Mouse (Mus musculus): ENCODE results near the gene Camsap1.

Camsap1 gene

GRCm38 (mm10) chr2:25884756-25885155 is 98.3 kb downstream of the Camsap1 start:
- no peak for DNase-seq (ENCODE audit: low read depth)

DNA sequence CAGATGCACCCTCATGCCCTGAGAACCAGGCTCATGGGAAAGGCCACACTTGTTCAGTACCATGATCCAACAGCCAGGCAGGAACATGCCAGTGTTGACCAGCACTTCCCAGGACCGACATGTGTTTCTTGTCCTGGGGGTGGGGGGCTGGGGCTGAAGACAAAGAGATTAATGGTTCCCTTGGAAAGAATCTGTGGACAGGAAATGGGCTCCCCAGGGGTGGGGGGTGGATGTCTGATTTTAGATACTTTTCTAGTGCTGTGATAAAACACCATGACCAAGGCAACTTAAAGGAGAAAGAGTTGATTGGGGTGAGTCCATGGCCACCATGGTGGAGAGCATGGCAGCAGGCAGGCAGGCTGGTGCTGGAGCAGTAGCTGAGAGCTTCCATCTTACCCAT is 100.8 kb downstream of the Camsap1 start:
- DNase-seq (ENCODE audit: low read depth), result no peak

DNA sequence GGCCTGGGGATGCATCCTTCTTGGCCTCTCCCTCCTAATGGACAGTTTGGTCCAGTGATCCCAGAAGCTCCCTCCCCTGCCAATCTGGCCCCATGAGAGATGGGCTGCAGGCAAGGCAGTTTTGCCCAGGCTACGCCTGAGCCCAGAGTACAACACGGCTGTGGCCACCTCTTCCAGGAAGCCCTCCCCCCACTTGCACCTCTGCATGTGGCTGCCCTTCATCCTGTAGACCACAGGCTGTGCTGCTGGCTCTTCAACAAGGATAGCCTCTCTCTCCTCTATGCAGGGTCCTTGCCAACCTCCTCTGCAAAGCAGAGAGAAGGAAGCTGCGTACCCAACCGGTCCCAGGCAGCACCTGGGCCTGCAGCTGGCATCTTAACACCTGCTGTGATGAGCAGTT is 104.0 kb downstream of the Camsap1 start:
- no peak for DNase-seq (ENCODE audit: low read depth)

DNA sequence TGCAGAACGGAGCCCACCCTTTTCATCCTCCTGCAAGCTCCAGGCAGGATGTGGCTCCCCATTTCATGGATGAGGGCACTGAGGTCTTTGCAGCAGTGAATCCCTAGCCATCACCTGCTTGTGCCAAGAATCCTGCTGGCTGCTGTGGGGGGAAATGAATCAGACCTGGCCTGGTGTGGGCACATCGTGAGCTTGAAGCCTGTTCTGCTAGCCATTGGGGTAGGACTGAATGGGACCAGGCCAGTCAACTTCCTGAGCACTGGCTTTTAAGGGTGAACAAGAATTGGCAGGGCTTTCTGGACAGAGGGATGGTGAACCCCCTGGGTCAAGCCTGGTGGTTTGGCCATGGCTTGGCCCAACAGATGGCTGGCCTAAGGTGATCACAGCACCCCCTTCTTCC is 104.6 kb downstream of the Camsap1 start:
- DNase-seq (ENCODE audit: low read depth), result no peak

GRCm38 (mm10) chr2:25877736-25878268 is 105.3 kb downstream of the Camsap1 start:
- DNase-seq (ENCODE audit: low read depth), result no peak

- no peak for DNase-seq (ENCODE audit: low read depth)
These were observed 105.8 kb downstream of the Camsap1 start for GRCm38 (mm10) chr2:25877250-25877735.

Data from c-Kit-positive CD71-positive TER-119-negative erythroid progenitor cells, embryonic 14.5 days (primary cell).